Mouse (Mus musculus): ENCODE results near the gene Sumo2.
"Not testable (repeated sequence)": the region's sequence is repeated elsewhere in the genome, so short reads cannot be mapped to it uniquely, and the experiment has no call there.

Gene Sumo2

DNA sequence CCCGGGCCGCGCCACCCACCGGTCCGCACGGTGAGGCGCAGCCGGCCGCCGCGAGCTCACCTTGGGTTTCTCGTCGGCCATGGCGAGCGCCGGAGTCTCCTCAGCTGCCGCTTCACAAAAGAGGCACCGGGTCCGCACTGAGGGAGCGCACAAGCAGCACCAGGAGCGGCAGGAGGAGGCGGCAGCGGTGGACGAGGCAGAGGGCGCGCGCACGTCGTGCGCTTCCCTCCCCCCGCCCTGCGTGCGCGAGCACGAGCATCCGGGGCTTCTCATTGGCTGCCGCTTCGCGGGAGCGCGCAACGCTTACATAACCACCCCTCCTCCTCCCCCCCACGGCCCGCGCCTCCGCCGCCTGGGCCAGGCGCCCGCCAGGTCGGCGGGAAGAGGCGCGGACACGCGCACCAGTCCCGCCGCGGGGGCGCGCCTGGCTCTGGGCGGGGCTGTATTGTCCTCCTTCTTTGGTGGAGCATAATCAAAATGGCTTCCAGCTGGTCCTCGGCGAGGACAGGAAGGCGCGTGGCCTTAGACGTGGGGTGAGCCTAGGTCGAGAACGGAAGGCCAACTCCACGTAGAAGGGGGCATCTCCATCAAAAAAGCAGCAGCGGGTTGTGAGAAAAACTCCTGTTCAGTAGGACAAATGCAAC is at the start of gene Sumo2:
Gene Sumo2 (minus strand): TSS at position 239 of the 644 bp plus-strand sequence.
- in situ Hi-C loops (cut with MboI; ENCODE audit: unreplicated experiment in 2 of 2), result loop anchor here (5.0 to 10.0 kb wide), 2 partner anchors 49 to 51 kb away; no protein-coding TSS in a partner anchor

DNA sequence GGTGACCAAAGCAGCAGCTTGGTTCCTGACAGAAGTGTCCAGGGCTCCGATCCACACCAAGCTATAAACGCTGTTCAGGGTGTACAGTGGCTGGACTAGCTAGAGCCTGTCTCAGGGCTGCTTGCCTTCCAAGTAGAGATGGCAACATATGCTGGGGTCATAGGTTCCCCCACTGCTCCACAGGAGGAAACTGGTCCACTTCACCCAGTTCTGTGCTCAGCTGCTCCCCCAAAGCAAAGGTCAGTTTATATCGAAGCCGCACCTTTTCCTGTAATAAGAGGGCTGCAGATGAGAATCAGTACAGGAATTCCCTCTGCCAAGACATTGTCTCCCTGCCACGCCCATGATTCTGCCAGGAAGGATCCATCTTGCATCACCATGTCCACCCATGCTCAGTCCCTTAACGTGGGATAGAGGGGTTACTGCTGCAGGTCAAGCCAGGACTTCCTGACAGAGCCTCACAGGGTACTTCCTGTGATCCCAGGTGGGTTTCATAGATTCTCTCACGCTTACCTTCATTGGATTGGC is 49.6 kb upstream of the Sumo2 start:
- in situ Hi-C loops (cut with MboI; ENCODE audit: unreplicated experiment in 2 of 2), result no loop called here

DNA sequence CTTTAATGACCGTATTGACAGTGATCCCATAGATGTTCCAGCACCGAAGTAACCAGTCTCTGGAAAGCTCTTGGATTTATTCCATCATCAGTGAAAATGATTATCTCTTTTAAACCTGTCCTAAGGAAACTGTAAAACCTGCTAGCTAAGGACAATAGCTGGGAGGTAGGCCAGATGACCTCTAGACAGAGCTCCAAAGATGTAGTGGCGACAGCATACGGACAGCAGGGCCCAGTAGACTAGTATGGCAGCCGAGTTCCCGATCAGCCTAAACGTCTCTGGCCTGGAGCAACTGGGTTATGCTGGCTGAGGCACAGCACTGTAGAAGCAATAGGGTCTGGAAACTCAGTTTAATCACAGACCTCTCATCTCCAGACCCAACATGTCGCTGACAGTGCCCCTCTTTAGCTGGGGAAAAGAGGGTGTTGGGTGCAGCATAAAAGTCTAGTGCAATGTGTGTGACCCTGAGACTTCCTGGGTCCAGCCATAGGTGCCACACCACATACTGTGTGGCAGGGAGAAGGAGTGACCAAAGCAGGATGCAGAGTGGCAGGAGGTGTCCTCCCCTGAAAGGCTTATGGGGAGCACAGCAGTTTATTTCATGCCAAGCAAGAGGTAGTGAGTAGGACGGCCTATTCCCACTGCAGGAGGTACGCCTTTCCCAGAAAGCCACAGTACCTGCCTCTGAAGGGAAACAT is 48.4 kb upstream of the Sumo2 start:
- in situ Hi-C loops (cut with MboI; ENCODE audit: unreplicated experiment in 2 of 2), result no loop called here

- in situ Hi-C loops (cut with MboI; ENCODE audit: unreplicated experiment in 2 of 2), result no loop called here
These were observed 47.0 kb upstream of the Sumo2 start for GRCm38 (mm10) chr11:115582913-115583606.

GRCm38 (mm10) chr11:115579080-115579479 is 43.0 kb upstream of the Sumo2 start:
- in situ Hi-C loops (cut with MboI; ENCODE audit: unreplicated experiment in 2 of 2), result no loop called here

DNA sequence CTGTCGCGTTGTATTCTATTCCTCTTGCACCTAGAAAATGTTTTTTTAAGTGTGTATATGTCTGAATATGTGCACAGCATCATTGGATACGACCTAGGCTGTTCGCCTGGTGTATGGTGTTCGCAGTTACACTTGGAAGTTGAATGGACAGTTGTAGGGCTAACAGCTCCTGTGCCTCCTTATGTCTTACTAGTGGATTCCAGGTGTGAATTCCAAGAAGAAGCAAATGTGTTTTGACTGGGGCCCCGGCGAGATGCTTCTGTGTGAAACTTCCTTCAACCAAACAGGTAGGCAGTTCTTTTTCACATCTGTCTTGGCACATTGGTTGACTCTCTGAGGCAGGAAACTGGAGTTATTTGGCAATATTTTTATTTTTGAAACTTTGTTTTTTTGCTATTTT is 28.9 kb upstream of the Sumo2 start:
- in situ Hi-C loops (cut with MboI; ENCODE audit: unreplicated experiment in 2 of 2), result loop anchor here (5.0 kb wide), 2 partner anchors 47 to 152 kb away; partner anchors contain the start of gene Mif4gd (in 1 of the 2)

DNA sequence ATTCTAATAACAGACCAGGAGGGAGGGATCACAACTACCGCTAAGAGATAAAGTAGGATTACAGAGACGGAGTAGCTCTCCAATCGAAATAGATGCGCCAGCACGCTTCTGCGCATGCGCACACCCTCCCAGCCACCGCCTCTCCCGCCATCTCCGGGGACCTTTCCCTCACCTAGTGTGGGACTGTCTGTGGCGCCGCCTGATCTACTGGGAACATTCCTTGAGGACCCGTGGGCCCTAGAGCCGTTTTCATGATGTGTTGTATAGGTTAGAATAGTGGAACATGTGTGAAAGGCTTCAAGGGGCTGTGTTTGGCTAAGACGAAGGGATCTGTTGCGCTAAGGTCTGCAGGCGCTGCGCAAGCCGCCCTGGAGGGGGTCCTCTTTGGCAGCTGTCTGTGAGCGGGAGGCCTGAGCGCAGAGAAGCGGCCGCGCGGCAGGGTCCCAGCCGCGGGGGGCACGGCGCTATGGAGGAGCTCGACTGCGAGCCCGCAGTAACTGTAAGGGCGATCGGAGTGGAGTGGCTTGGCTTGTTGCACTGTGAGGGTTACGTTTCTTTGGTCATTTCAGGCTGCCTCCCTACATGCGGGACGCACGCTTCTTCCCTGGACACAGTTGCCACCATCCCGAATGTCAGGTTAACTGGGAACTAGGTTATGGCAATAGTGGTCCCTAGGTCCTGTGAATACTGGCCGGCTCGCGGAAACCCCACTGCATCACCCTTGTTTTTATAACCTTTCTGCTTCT is 28.2 kb upstream of the Sumo2 start, which contains the start of gene Nup85:
Gene Nup85 (plus strand): TSS at position 371 of the 746 bp plus-strand sequence.
- in situ Hi-C loops (cut with MboI; ENCODE audit: unreplicated experiment in 2 of 2), result loop anchor here (5.0 kb wide), 2 partner anchors 48 to 153 kb away; partner anchors contain the start of gene Mif4gd (in 1 of the 2)

- in situ Hi-C loops (cut with MboI; ENCODE audit: unreplicated experiment in 2 of 2), result loop anchor here (5.0 kb wide), 2 partner anchors 49 to 154 kb away; partner anchors contain the start of gene Mif4gd (in 1 of the 2)
These were observed 27.3 kb upstream of the Sumo2 start for GRCm38 (mm10) chr11:115563406-115563805.

- in situ Hi-C loops (cut with MboI; ENCODE audit: unreplicated experiment in 2 of 2), result loop anchor here in 1 of 2 experiments (5.0 kb wide), 2 partner anchors 162 to 257 kb away; partner anchors contain the start of genes Caskin2 and Tsen54
These were observed 19.6 kb upstream of the Sumo2 start for GRCm38 (mm10) chr11:115555717-115556116.

DNA sequence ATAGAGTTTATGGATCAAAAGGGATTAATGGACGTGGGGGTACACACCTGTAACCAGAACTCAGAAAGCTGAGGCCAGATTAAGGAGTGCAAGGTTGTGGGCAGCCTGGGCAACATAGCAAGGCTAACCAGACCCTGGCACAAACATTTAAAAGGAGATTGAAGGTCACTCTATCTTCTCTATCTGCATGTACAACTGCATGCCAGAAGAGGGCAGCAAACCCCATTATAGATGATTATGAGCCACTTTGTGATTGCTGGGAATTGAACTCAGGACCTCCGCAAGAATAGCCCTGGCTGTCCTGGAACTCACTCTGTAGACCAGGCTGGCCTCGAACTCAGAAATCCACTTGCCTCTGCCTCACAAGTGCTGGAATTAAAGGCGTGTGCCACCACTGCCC is 16.7 kb upstream of the Sumo2 start:
- in situ Hi-C loops (cut with MboI; ENCODE audit: unreplicated experiment in 2 of 2), result no loop called here

DNA sequence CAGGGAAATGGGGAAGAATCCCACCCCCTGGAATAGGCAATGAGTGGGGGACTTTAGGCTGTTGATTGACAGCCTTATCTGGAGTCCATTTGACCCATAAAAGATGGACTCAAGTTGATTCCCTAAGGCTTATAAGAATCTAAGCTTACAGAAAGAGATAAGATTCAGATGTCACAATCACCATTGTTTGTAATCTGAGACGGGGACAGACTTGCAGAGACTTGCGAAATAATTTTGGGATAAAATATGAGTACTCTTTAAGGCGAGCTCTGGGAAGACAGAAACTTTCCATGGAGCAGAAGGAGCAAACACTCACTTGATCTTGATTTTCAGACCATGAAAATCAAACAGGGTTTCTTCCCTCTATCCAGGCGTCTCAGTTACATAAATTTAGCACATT is 7.5 kb upstream of the Sumo2 start:
- in situ Hi-C loops (cut with MboI; ENCODE audit: unreplicated experiment in 2 of 2), result no loop called here

DNA sequence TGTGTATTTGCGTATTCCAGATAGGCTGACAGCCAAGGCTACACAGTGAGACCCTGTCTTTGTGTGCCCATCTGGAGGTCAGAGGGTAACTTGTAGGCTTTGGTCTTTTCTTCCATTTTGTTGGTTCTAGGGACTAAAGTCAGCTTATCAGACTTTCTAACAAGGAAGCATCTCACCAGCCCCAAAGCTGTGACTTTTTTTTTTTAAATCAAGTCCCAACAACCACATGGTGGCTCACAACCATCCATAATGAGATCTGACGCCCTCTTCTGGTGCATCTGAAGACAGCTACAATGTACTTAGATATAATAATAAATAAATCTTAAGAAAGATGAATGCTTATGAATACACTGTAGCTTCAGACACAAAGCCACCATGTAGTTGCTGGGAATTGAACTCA is 2.0 kb upstream of the Sumo2 start:
- in situ Hi-C loops (cut with MboI; ENCODE audit: unreplicated experiment in 2 of 2), result loop anchor here (5.0 to 10.0 kb wide), 2 partner anchors 51 to 53 kb away; no protein-coding TSS in a partner anchor

DNA sequence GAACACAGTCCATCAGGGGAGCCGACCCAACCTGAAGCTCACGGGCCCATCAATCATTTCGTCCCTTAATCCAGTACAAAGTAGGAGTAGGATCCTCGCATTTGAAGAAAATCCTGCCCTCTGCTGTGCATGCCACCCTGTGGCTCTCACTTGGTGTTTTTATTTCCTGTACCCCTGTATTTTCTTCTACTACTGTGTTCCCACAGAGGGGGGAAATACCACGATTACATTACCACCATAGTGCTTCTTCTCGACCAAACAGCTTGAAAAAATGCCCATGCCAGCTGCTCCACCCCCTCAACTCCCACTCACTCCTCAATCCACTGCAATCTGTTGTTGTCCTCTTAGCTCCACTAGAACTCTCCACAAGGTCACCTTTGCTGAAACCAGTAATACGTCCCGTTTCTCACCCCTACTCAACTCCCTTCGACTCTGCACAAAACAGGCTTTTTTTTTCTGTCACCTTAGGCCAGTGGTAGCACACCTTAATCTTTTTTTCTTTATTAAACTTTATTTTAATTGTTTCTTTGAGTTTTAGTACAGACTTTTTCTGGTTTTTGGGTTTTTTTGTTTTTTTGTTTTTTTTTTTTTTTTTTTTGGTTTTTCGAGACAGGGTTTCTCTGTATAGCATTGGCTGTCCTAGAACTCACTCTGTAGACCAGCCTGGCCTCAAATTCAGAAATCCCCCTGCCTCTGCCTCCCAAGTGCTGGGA is 936 bp upstream of the Sumo2 start:
- in situ Hi-C loops (cut with MboI; ENCODE audit: unreplicated experiment in 2 of 2), result loop anchor here (5.0 to 10.0 kb wide), 2 partner anchors 50 to 52 kb away; no protein-coding TSS in a partner anchor

GRCm38 (mm10) chr11:115535401-115536037 is 557 bp downstream of the Sumo2 start:
- in situ Hi-C loops (cut with MboI; ENCODE audit: unreplicated experiment in 2 of 2), result loop anchor here (5.0 to 10.0 kb wide), 2 partner anchors 48 to 51 kb away; no protein-coding TSS in a partner anchor

- in situ Hi-C loops (cut with MboI; ENCODE audit: unreplicated experiment in 2 of 2), result loop anchor here (5.0 to 10.0 kb wide), 2 partner anchors 48 to 50 kb away; no protein-coding TSS in a partner anchor
These were observed 1.2 kb downstream of the Sumo2 start for GRCm38 (mm10) chr11:115534759-115535371.

- in situ Hi-C loops (cut with MboI; ENCODE audit: unreplicated experiment in 2 of 2), result not testable (repeated sequence)
These were observed 9.6 kb downstream of the Sumo2 start for GRCm38 (mm10) chr11:115526446-115526845.

- in situ Hi-C loops (cut with MboI; ENCODE audit: unreplicated experiment in 2 of 2), result no loop called here
These were observed 13.4 kb downstream of the Sumo2 start for GRCm38 (mm10) chr11:115522703-115523102.

DNA sequence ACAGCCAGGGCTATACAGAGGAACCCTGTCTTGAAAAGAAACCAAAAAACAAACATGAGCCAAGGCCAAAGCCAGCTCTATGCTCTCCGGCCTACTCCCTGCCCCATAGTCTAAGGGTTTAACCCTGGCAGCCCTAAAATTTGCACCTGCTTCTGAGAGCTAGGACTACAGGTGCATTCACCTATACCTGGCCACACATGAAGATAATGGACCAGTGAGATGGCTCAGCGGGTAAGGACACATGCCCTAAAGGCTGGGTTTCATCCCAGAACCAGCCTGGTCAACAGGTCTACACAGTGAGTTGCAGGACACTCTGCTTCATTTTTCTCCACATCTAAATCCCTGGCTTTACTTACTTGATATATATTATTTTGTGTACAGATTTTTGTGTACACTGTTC is 13.8 kb downstream of the Sumo2 start:
- in situ Hi-C loops (cut with MboI; ENCODE audit: unreplicated experiment in 2 of 2), result no loop called here
